Mouse (Mus musculus): Measurements from ENCODE around the gene Rasl11a. TPM values are rescaled to one million over a fixed set of nuclear protein-coding genes. Genes with fewer than 3 reads are reported as not detected.
A peak's percentile ranks its signal among the peaks of the same experiment; 100 is the strongest.

Rasl11a gene
- polyA plus RNA-seq, 1 experiment from 2014 or later: 28.6 TPM

- no peak overlapping the region for H3K9ac ChIP-seq (ENCODE audit: low read length)
- no peaks in the 10 kb centered on the region for H3K9me3 ChIP-seq (ENCODE audit: control insufficient read depth, low read length)
- WGBS: 63% methylated on average over 12 of the region's 12 CpGs
- peaks cover 12% of the 10 kb centered on the region; the same call in 1 of the 2 replicates for H3K36me3 ChIP-seq (ENCODE audit: control insufficient read depth, insufficient read depth, low read length)
- H3K4me1 ChIP-seq (replicated peaks; ENCODE audit: control insufficient read depth, insufficient read depth, low read length): peaks cover 3% of the 10 kb centered on the region; the same call in 1 of the 2 replicates
- no peak overlapping the region for H3K4me2 ChIP-seq (ENCODE audit: low read depth, low read length, severe bottlenecking)
- H3K27me3 ChIP-seq (ENCODE audit: control insufficient read depth, insufficient read depth, low read length): no peaks in the 10 kb centered on the region
- ATAC-seq (replicated peaks; ENCODE audit: low FRiP score) (no peak), DNase-seq (ENCODE audit: low spot score) (no peak)
- H3K4me3 ChIP-seq (ENCODE audit: low read depth, low read length): no peak overlapping the region
- H3K27ac ChIP-seq (ENCODE audit: low read depth, low read length): no peak overlapping the region
Measured at GRCm38 (mm10) chr5:146838836-146839648, 5.8 kb upstream of the Rasl11a start.

DNA sequence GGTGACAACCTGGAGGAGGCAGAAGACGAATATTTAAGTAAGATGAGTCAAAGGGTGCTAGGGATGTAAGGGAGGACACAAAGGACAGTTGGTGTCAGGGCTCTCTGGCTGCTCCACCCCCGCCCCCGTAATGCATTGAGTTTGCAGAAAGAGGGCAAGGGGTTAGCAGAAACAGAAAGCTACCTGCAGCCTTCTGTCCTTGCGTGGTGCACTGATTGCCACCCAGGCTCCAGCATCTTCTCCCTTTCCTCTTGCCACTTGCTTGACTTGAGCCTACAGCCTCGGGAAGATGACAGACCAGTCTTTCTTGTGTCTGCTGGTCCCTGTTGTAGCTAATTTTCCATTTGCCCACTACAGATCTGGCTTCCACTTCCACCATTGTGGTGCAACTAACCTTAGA lies 5.1 kb upstream of the Rasl11a start:
- Histone ChIP-seq H3K9me3 (ENCODE audit: control insufficient read depth, low read length) (no peaks in the 10 kb centered on the region), H3K4me3 (ENCODE audit: low read depth, low read length) (no peak overlapping the region), H3K9ac (ENCODE audit: low read length) (no peak overlapping the region), H3K4me1 (replicated peaks; ENCODE audit: control insufficient read depth, insufficient read depth, low read length) (0 out of 2 replicates have a peak, but pooled peaks cover 2% of the 10 kb centered on the region), H3K4me2 (ENCODE audit: low read depth, low read length, severe bottlenecking) (no peak overlapping the region), H3K27ac (ENCODE audit: low read depth, low read length) (no peak overlapping the region), H3K27me3 (ENCODE audit: control insufficient read depth, insufficient read depth, low read length) (no peaks in the 10 kb centered on the region), H3K36me3 (ENCODE audit: control insufficient read depth, insufficient read depth, low read length) (peaks cover 8% of the 10 kb centered on the region; the same call in 1 of the 2 replicates)
- ATAC-seq (replicated peaks; ENCODE audit: low FRiP score): no peak
- peak; percentile 53 for DNase-seq (ENCODE audit: low spot score)
- WGBS: 68% methylated on average over 5 of the region's 5 CpGs

DNA sequence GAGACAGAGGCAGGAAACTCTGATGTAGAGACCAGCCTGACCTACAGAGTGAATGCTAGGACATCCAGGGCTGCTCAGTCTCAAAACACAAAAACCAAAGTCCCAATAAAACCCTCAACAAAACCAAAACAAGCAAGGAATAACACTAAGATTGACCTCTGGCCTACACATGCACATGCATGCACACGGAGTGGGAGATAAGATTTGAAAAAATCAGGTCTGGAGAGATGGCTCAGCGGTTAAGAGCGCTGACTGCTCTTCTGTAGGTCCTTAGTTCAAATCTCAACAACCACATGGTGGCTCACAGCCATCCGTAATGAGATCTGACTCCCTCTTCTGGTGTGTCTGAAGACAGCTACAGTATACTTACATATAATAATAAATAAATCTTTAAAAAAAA lies 4.4 kb upstream of the Rasl11a start:
- H3K4me1 ChIP-seq (replicated peaks; ENCODE audit: control insufficient read depth, insufficient read depth, low read length): 0 out of 2 replicates have a peak, but pooled peaks cover 2% of the 10 kb centered on the region
- H3K27me3 ChIP-seq (ENCODE audit: control insufficient read depth, insufficient read depth, low read length): no peaks in the 10 kb centered on the region
- H3K4me3 ChIP-seq (ENCODE audit: low read depth, low read length): no peak overlapping the region
- no peak for ATAC-seq (replicated peaks; ENCODE audit: low FRiP score)
- no peak overlapping the region for H3K9ac ChIP-seq (ENCODE audit: low read length)
- H3K9me3 ChIP-seq (ENCODE audit: control insufficient read depth, low read length): no peaks in the 10 kb centered on the region
- DNase-seq (ENCODE audit: low spot score): no peak
- H3K36me3 ChIP-seq (ENCODE audit: control insufficient read depth, insufficient read depth, low read length): peaks cover 7% of the 10 kb centered on the region; the same call in 1 of the 2 replicates
- H3K27ac ChIP-seq (ENCODE audit: low read depth, low read length): no peak overlapping the region
- 86% methylated on average over 4 of the region's 4 CpGs for WGBS
- no peak overlapping the region for H3K4me2 ChIP-seq (ENCODE audit: low read depth, low read length, severe bottlenecking)

DNA sequence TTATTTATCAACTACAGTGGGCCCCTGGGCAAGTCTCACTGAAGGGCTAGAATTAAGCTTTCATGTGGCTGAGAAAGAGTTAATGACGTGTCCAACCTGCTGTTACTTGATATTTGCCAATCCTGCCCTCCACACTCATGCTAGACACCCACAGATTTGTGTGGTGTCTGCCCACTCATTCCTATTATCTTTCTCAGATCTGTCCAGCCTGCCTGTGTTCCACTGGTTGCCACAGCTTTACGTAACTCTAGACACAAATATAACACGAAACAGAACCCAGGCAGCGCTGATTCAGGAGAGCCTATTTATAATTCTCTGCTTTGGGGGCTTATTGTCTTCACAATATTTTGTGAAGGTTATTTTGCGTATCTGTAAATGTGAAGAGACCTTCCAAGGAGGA lies 3.6 kb upstream of the Rasl11a start:
- Histone ChIP-seq H3K4me3 (ENCODE audit: low read depth, low read length) (no peak overlapping the region), H3K9ac (ENCODE audit: low read length) (no peak overlapping the region), H3K4me2 (ENCODE audit: low read depth, low read length, severe bottlenecking) (no peak overlapping the region), H3K4me1 (replicated peaks; ENCODE audit: control insufficient read depth, insufficient read depth, low read length) (0 out of 2 replicates have a peak, but pooled peaks cover 2% of the 10 kb centered on the region), H3K36me3 (ENCODE audit: control insufficient read depth, insufficient read depth, low read length) (peaks cover 5% of the 10 kb centered on the region; the same call in 1 of the 2 replicates), H3K9me3 (ENCODE audit: control insufficient read depth, low read length) (no peaks in the 10 kb centered on the region), H3K27ac (ENCODE audit: low read depth, low read length) (no peak overlapping the region), H3K27me3 (ENCODE audit: control insufficient read depth, insufficient read depth, low read length) (no peaks in the 10 kb centered on the region)
- no peak for DNase-seq (ENCODE audit: low spot score)
- WGBS: 87% methylated on average over 5 of the region's 5 CpGs
- ATAC-seq (replicated peaks; ENCODE audit: low FRiP score): no peak

DNA sequence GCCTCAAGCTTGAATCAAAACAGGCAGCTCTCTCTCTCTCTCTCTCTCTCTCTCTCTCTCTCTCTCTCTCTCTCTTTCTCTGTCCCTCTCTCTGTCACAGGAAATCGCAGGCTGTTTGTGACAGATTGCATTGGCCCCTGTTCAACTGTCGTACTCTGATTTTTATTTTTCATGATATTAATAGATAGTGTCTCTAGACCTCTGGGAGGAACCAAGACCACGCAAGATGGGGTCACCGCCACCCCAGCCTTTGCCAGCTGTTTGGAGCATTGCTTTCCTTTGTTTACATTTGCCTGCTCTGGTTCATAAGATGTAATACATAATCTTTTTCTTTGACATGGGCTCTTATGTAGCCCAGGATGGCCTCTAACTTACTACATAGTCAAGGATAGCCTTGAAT lies 2.9 kb upstream of the Rasl11a start:
- H3K4me1 ChIP-seq (replicated peaks; ENCODE audit: control insufficient read depth, insufficient read depth, low read length): 0 out of 2 replicates have a peak, but pooled peaks cover 2% of the 10 kb centered on the region
- no peaks in the 10 kb centered on the region for H3K27me3 ChIP-seq (ENCODE audit: control insufficient read depth, insufficient read depth, low read length)
- H3K4me2 ChIP-seq (ENCODE audit: low read depth, low read length, severe bottlenecking): no peak overlapping the region
- WGBS: 90% methylated on average over 4 of the region's 4 CpGs
- ATAC-seq (replicated peaks; ENCODE audit: low FRiP score) (no peak), DNase-seq (ENCODE audit: low spot score) (no peak)
- H3K36me3 ChIP-seq (ENCODE audit: control insufficient read depth, insufficient read depth, low read length): no peaks in the 10 kb centered on the region; the same call in 1 of the 2 replicates
- no peak overlapping the region for H3K4me3 ChIP-seq (ENCODE audit: low read depth, low read length)
- H3K9ac ChIP-seq (ENCODE audit: low read length): no peak overlapping the region
- H3K9me3 ChIP-seq (ENCODE audit: control insufficient read depth, low read length): no peaks in the 10 kb centered on the region
- no peak overlapping the region for H3K27ac ChIP-seq (ENCODE audit: low read depth, low read length)

DNA sequence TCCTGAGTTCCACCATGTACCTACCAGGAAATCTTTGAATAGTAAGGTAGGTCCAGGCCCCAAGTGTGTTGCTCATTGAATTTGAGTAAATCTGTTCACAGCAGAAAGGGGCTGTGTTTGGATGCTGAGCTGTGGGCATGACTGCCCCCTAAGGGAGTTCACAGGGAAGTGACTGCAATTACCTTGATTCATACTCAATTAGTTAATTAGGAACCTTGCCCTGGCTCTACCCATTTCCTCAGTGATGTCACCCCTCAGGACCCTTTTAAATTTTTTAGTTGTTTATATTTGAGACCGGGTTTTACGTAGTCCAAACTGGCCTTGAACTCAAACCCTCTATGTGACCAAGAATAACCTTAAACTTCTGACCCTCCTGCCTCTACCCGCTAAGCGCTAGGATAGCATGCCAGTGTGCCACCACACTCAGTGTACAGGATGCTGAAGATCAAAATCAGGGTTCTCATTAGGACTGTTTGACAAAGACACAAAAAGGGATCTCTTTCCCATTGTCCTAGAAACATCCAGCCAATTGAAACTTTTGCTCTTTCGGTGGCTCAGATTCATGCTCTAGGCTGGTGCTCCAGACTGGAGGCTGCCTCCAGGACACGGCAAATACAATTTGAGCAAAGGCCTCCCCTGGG lies 450 bp upstream of the Rasl11a start:
- Histone ChIP-seq H3K27ac (ENCODE audit: low read depth, low read length) (peak overlapping the region; percentile 68), H3K9me3 (ENCODE audit: control insufficient read depth, low read length) (no peaks in the 10 kb centered on the region), H3K27me3 (ENCODE audit: control insufficient read depth, insufficient read depth, low read length) (no peaks in the 10 kb centered on the region), H3K36me3 (ENCODE audit: control insufficient read depth, insufficient read depth, low read length) (no peaks in the 10 kb centered on the region; the same call in 1 of the 2 replicates), H3K4me2 (ENCODE audit: low read depth, low read length, severe bottlenecking) (peak overlapping the region; percentile 58), H3K4me1 (replicated peaks; ENCODE audit: control insufficient read depth, insufficient read depth, low read length) (0 out of 2 replicates have a peak, but pooled peaks cover 2% of the 10 kb centered on the region), H3K9ac (ENCODE audit: low read length) (peak overlapping the region; percentile 92), H3K4me3 (ENCODE audit: low read depth, low read length) (peak overlapping the region; percentile 67)
- ATAC-seq (replicated peaks; ENCODE audit: low FRiP score): peak; percentile 63
- DNase-seq (ENCODE audit: low spot score): no peak
- 4% methylated on average over 6 of the region's 6 CpGs for WGBS

- 80% methylated on average over 2 of the region's 2 CpGs for WGBS
Measured at GRCm38 (mm10) chr5:146846489-146846888, 1.6 kb downstream of the Rasl11a start.

GRCm38 (mm10) chr5:146848936-146849582 lies 4.2 kb downstream of the Rasl11a start:
- H3K9ac ChIP-seq (ENCODE audit: low read length): no peak overlapping the region
- DNase-seq (ENCODE audit: low spot score) (no peak), ATAC-seq (replicated peaks; ENCODE audit: low FRiP score) (no peak)
- no peak overlapping the region for H3K4me2 ChIP-seq (ENCODE audit: low read depth, low read length, severe bottlenecking)
- H3K27me3 ChIP-seq (ENCODE audit: control insufficient read depth, insufficient read depth, low read length): no peaks in the 10 kb centered on the region
- 0 out of 2 replicates have a peak, but pooled peaks cover 2% of the 10 kb centered on the region for H3K4me1 ChIP-seq (replicated peaks; ENCODE audit: control insufficient read depth, insufficient read depth, low read length)
- H3K4me3 ChIP-seq (ENCODE audit: low read depth, low read length): no peak overlapping the region
- no peak overlapping the region for H3K27ac ChIP-seq (ENCODE audit: low read depth, low read length)
- no peaks in the 10 kb centered on the region for H3K9me3 ChIP-seq (ENCODE audit: control insufficient read depth, low read length)
- WGBS: 89% methylated on average over 4 of the region's 4 CpGs
- H3K36me3 ChIP-seq (ENCODE audit: control insufficient read depth, insufficient read depth, low read length): no peaks in the 10 kb centered on the region; the same call in 1 of the 2 replicates

More at GRCm38 (mm10) chr5:146846489-146846888, 1.6 kb downstream of the Rasl11a start:
- ATAC-seq (replicated peaks; ENCODE audit: low FRiP score): no peak
- Histone ChIP-seq H3K9ac (ENCODE audit: low read length) (no peak overlapping the region), H3K9me3 (ENCODE audit: control insufficient read depth, low read length) (no peaks in the 10 kb centered on the region), H3K27me3 (ENCODE audit: control insufficient read depth, insufficient read depth, low read length) (no peaks in the 10 kb centered on the region), H3K36me3 (ENCODE audit: control insufficient read depth, insufficient read depth, low read length) (no peaks in the 10 kb centered on the region; the same call in 1 of the 2 replicates), H3K4me2 (ENCODE audit: low read depth, low read length, severe bottlenecking) (no peak overlapping the region; the same call in 1 of the 2 replicates), H3K27ac (ENCODE audit: low read depth, low read length) (no peak overlapping the region), H3K4me3 (ENCODE audit: low read depth, low read length) (no peak overlapping the region), H3K4me1 (replicated peaks; ENCODE audit: control insufficient read depth, insufficient read depth, low read length) (0 out of 2 replicates have a peak, but pooled peaks cover 2% of the 10 kb centered on the region)
- DNase-seq (ENCODE audit: low spot score): no peak

All from forebrain, embryonic 11.5 days (tissue).